Mouse (Mus musculus) cerebellum, adult 18-20 months (tissue): ENCODE measurements at regions not wholly inside any gene's neighbourhood (a gene's known extent, or its start where the extent isn't known, plus 50 kb on each side); places are given as distances from the start of the nearest gene placed in this dataset.

ENCODE experiments used
- DNase-seq, 2 experiments: peaks; one replicate each; pipeline ENCODE4 v3.0.0; 2021

- no peak for DNase-seq
Measured at GRCm38 (mm10) chr3:15118634-15119356, 213.3 kb downstream of the Gm9733 start.

GRCm38 (mm10) chr3:15126736-15127135 lies 205.4 kb downstream of the Gm9733 start:
- DNase-seq: no peak

- DNase-seq: no peak
Measured at GRCm38 (mm10) chr3:15128370-15128769, 203.7 kb downstream of the Gm9733 start.

- no peak for DNase-seq
Measured at GRCm38 (mm10) chr3:15128960-15129359, 203.1 kb downstream of the Gm9733 start.

GRCm38 (mm10) chr3:15129729-15130369 lies 202.3 kb downstream of the Gm9733 start:
- DNase-seq: no peak

- no peak for DNase-seq
Measured at GRCm38 (mm10) chr3:15132136-15132535, 200.0 kb downstream of the Gm9733 start.

GRCm38 (mm10) chr3:15139550-15139949 lies 192.6 kb downstream of the Gm9733 start:
- no peak for DNase-seq

- DNase-seq: no peak
Measured at GRCm38 (mm10) chr3:15153710-15154109, 178.4 kb downstream of the Gm9733 start.

- peak; percentile 76 to 81 for DNase-seq
Measured at GRCm38 (mm10) chr3:15154153-15154552, 177.9 kb downstream of the Gm9733 start.

GRCm38 (mm10) chr3:15156681-15157080 lies 175.4 kb downstream of the Gm9733 start:
- peak in 1 of 2 experiments; percentile 8 for DNase-seq

- DNase-seq: no peak
Measured at GRCm38 (mm10) chr3:15157842-15158241, 174.3 kb downstream of the Gm9733 start.

GRCm38 (mm10) chr3:15158926-15159325 lies 173.2 kb downstream of the Gm9733 start:
- DNase-seq: no peak

- DNase-seq: no peak
Measured at GRCm38 (mm10) chr3:15159965-15160714, 172.0 kb downstream of the Gm9733 start.

GRCm38 (mm10) chr3:15175811-15176210 lies 156.3 kb downstream of the Gm9733 start:
- no peak for DNase-seq

- DNase-seq: no peak
Measured at GRCm38 (mm10) chr3:15179079-15179812, 152.9 kb downstream of the Gm9733 start.

- DNase-seq: peak in 1 of 2 experiments; percentile 9
Measured at GRCm38 (mm10) chr3:15181111-15181510, 151.0 kb downstream of the Gm9733 start.

GRCm38 (mm10) chr3:15186731-15187130 lies 145.4 kb downstream of the Gm9733 start:
- no peak for DNase-seq

GRCm38 (mm10) chr3:15194362-15194761 lies 137.7 kb downstream of the Gm9733 start:
- DNase-seq: peak; percentile 76

GRCm38 (mm10) chr3:15196101-15196500 lies 136.0 kb downstream of the Gm9733 start:
- no peak for DNase-seq

- DNase-seq: no peak
Measured at GRCm38 (mm10) chr3:15198086-15198485, 134.0 kb downstream of the Gm9733 start.

- no peak for DNase-seq
Measured at GRCm38 (mm10) chr3:15200309-15200708, 131.8 kb downstream of the Gm9733 start.

GRCm38 (mm10) chr3:15200990-15201389 lies 131.1 kb downstream of the Gm9733 start:
- DNase-seq: no peak

GRCm38 (mm10) chr3:15202760-15203159 lies 129.3 kb downstream of the Gm9733 start:
- DNase-seq: no peak
